Mouse (Mus musculus) brain, embryonic 14.5 days (tissue): ENCODE data around the gene Lrch1.

Experiments
- CTCF ChIP-seq: fragments of 200-500 bp; IDR thresholded peaks from 2 replicates; pipeline ENCODE4 v1.5.1; 2012; ENCODE audit warnings: inconsistent platforms, mild to moderate bottlenecking, moderate library complexity, borderline replicate concordance; ENCODE audit not compliant: insufficient read depth, insufficient read length; ENCODE audit errors: extremely low read depth
- POLR2A ChIP-seq: fragments of 200-500 bp; IDR thresholded peaks from 2 replicates; pipeline ENCODE4 v1.6.1; 2012; ENCODE audit warnings: mild to moderate bottlenecking, inconsistent platforms, borderline replicate concordance; ENCODE audit not compliant: poor library complexity, insufficient read depth, insufficient read length, severe bottlenecking; ENCODE audit errors: extremely low read depth

DNA sequence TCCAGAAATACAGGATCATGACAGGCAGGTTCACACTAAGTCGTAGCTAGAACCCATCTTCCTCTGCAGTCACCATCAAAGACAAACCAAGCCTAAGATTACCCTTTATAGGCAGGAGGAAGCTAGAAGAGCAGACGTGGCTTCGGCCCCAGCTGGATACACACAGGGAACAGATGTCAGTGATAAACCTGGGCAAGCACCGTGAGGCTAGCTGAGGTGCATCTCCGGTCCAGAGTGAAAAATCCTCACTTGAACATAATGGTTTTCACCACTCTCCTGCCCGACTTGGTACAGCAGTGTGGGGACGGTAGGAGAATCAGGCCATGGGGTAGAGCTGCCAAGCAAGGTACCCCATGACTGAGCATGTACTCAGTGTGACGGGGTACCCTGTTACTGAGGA lies 38.7 kb downstream of the Lrch1 start:
- no peak for TF ChIP-seq POLR2A
- TF ChIP-seq CTCF = no peak
